Mouse (Mus musculus) thymus, postnatal 25 days (tissue): Measurements from ENCODE around the gene Sh2d4b.

Source experiments
- DNase-seq: peaks from one replicate; pipeline ENCODE4 v3.0.0; 2022

The Sh2d4b gene

GRCm38 (mm10) chr14:40830094-40830493, 63.0 kb downstream of the Sh2d4b start:
- DNase-seq = no peak

GRCm38 (mm10) chr14:40818051-40818450, 75.0 kb downstream of the Sh2d4b start:
- no peak for DNase-seq

GRCm38 (mm10) chr14:40816715-40817114, 76.4 kb downstream of the Sh2d4b start:
- no peak for DNase-seq

- DNase-seq = peak; percentile 6
Observed at GRCm38 (mm10) chr14:40791606-40792005, 101.5 kb downstream of the Sh2d4b start.

- DNase-seq = no peak
Observed at GRCm38 (mm10) chr14:40789110-40789509, 104.0 kb downstream of the Sh2d4b start.

- DNase-seq = no peak
Observed at GRCm38 (mm10) chr14:40769097-40770090, 123.7 kb downstream of the Sh2d4b start.
